Mouse (Mus musculus): Measurements from ENCODE around the gene Tbc1d24. TPM values are rescaled to one million over a fixed set of nuclear protein-coding genes. Genes with fewer than 3 reads are reported as not detected.
A peak's percentile ranks its signal among the peaks of the same experiment; 100 is the strongest.
"Not testable (repeated sequence)": the region's sequence is repeated elsewhere in the genome, so short reads cannot be mapped to it uniquely, and the experiment has no call there.

Gene Tbc1d24
- polyA plus RNA-seq, 1 experiment from 2014 or later, result 6.9 TPM

GRCm38 (mm10) chr17:24141425-24141920 is 63.9 kb downstream of the Tbc1d24 start:
- H3K4me3 ChIP-seq (replicated peaks), result peak overlapping the region; percentile 99
- H3K27me3 ChIP-seq, result no peaks in the 10 kb centered on the region
- ATAC-seq (ENCODE audit: low read depth) (peak; percentile 95), DNase-seq (peak; percentile 96)
- H3K4me2 ChIP-seq, result peak overlapping the region; percentile 83
- H3K27ac ChIP-seq, result peak overlapping the region; percentile 92
- no peaks in the 10 kb centered on the region for H3K9me3 ChIP-seq (replicated peaks)
- peak overlapping the region; percentile 97 for H3K9ac ChIP-seq
- H3K4me1 ChIP-seq (replicated peaks), result peaks cover 49% of the 10 kb centered on the region
- WGBS (ENCODE audit: insufficient replicate concordance), result under 1% methylated on average over 57 of the region's 57 CpGs
- H3K36me3 ChIP-seq, result no peaks in the 10 kb centered on the region

DNA sequence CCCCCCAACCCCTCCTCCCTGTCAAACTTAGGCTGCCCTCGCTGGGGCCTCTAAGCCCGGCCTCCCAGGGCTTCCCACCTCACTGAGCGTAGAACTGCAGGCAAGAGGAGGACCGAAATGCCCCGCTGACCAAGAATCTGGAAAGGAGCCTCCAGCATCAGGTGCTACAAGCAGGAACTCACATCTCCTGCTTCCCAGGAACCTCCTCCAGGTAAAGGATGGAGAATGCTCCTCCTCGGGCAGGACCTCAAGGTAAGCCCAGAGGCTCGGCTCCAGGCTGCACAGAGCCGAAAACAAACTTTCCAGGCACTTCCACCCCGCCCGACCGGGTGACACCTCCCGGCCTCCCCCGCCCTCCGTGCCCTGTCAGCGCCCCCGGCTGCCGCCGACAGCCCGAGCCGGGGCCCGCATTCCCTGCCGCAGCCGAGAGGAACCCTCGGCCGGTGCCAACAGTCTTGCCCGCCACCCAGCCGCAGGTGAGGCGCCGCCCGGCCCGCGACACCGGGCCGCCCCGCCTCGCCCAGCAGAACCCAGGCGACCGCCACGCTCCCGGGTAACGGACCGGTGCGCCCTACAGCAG is 64.4 kb downstream of the Tbc1d24 start:
- Histone ChIP-seq H3K4me1 (replicated peaks) (peaks cover 51% of the 10 kb centered on the region), H3K4me3 (replicated peaks) (peak overlapping the region; percentile 99), H3K9ac (peak overlapping the region; percentile 97), H3K36me3 (no peaks in the 10 kb centered on the region), H3K27me3 (no peaks in the 10 kb centered on the region), H3K27ac (peak overlapping the region; percentile 92), H3K4me2 (peak overlapping the region; percentile 83), H3K9me3 (replicated peaks) (no peaks in the 10 kb centered on the region)
- WGBS (ENCODE audit: insufficient replicate concordance), result under 1% methylated on average over 40 of the region's 43 CpGs
- ATAC-seq (ENCODE audit: low read depth), result peak; percentile 61
- DNase-seq, result peak; percentile 45

- 83% methylated on average over 4 of the region's 4 CpGs for WGBS (ENCODE audit: insufficient replicate concordance)
- H3K4me2 ChIP-seq, result peak overlapping the region; percentile 83
- no peaks in the 10 kb centered on the region for H3K27me3 ChIP-seq
- H3K9ac ChIP-seq, result peak overlapping the region; percentile 97
- no peak for DNase-seq
- H3K27ac ChIP-seq, result peak overlapping the region; percentile 92
- ATAC-seq (ENCODE audit: low read depth), result no peak
- H3K4me3 ChIP-seq (replicated peaks), result peak overlapping the region; percentile 99
- H3K9me3 ChIP-seq (replicated peaks), result no peaks in the 10 kb centered on the region
- H3K4me1 ChIP-seq (replicated peaks), result peaks cover 54% of the 10 kb centered on the region
- no peaks in the 10 kb centered on the region for H3K36me3 ChIP-seq
Measured at GRCm38 (mm10) chr17:24139968-24140367, 65.4 kb downstream of the Tbc1d24 start.

DNA sequence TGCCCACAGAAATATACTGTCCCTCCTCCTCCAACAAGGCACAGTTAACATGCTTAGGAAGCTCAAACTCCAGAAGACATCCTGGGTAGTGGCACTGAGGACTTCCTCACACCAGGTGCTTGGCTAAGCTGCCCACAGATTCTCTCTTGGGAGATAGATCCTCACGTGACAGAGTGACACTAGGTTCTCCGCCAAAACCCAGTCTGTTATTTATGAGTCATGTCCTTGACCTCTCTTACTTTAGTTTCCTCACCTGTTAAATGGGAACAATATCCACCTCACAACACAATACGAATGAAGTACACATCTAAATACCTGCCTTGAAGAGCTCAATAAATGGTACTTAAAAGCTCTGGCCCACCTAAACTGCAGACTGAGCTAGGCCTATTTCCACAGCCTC is 66.1 kb downstream of the Tbc1d24 start:
- Histone ChIP-seq H3K9me3 (replicated peaks) (no peaks in the 10 kb centered on the region), H3K27ac (no peak overlapping the region), H3K4me1 (replicated peaks) (peaks cover 61% of the 10 kb centered on the region), H3K36me3 (no peaks in the 10 kb centered on the region), H3K27me3 (no peaks in the 10 kb centered on the region), H3K4me2 (peak overlapping the region; percentile 83), H3K4me3 (replicated peaks) (no peak overlapping the region), H3K9ac (peak overlapping the region; percentile 97; the same call in 1 of the 2 replicates)
- WGBS (ENCODE audit: insufficient replicate concordance), result 75% methylated on average over 3 of the region's 3 CpGs
- DNase-seq (no peak), ATAC-seq (ENCODE audit: low read depth) (no peak)

DNA sequence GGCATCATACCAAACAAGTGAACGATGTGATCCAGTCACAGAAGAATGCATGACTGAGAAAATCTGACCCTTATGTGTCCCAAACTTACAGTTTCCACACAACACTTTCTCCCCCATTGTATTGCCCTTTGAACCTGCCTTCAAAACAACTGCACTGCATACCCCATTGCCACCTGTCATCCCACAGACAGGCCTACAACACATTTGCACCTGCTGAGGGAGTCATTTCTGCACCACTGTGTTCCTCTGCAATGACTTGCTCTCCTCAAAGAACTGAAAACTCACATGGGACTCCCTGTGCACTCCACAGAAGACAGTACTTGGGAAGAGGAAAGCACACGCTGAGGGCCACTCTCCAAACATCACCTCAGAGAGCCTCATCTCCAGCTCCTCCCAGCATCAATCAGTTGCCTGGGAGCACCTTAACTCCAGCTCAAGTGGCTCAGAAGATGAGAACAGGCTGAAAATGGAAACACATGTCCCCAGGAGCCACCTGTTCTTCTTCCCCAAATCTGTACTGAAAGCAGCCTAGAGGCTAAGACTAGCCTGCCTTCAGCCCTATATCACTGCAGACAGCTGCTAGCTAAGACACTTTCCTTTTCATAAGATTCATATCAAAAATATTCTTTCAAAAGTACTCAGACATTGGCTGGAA is 68.0 kb downstream of the Tbc1d24 start:
- WGBS (ENCODE audit: insufficient replicate concordance), result 84% methylated on average over 2 of the region's 2 CpGs
- ATAC-seq (ENCODE audit: low read depth) (no peak), DNase-seq (no peak)
- no peaks in the 10 kb centered on the region for H3K27me3 ChIP-seq
- H3K27ac ChIP-seq, result no peak overlapping the region
- H3K9me3 ChIP-seq (replicated peaks), result no peaks in the 10 kb centered on the region
- no peak overlapping the region for H3K4me3 ChIP-seq (replicated peaks)
- H3K4me2 ChIP-seq, result no peak overlapping the region
- peaks cover 63% of the 10 kb centered on the region for H3K4me1 ChIP-seq (replicated peaks)
- H3K36me3 ChIP-seq, result 0 out of 2 replicates have a peak, but pooled peaks cover 4% of the 10 kb centered on the region
- no peak overlapping the region for H3K9ac ChIP-seq

DNA sequence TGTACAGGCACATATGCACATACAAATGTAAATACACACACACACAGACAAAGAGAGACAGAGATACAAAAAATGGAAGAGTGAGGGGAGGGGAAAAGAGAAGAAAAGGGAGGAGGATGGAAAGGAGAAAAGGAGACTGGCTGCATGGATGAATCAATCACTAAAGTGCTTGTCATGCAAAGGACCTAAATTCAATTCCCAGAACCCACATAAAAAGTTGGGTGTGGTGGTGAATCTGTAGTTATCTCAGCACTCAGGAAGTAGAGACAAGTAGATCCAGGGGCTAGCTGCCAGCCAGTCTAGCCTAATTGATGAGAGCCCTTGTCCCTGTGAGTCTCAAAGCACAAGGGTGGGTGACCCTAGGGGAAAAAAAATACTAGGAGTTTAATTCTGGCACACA is 71.3 kb downstream of the Tbc1d24 start:
- Histone ChIP-seq H3K27me3 (no peaks in the 10 kb centered on the region), H3K36me3 (0 out of 2 replicates have a peak, but pooled peaks cover 4% of the 10 kb centered on the region), H3K9ac (no peak overlapping the region), H3K4me1 (replicated peaks) (peaks cover 56% of the 10 kb centered on the region), H3K27ac (no peak overlapping the region; the same call in 1 of the 2 replicates), H3K4me3 (replicated peaks) (no peak overlapping the region), H3K9me3 (replicated peaks) (no peaks in the 10 kb centered on the region), H3K4me2 (no peak overlapping the region)
- no peak for DNase-seq
- no peak for ATAC-seq (ENCODE audit: low read depth)

GRCm38 (mm10) chr17:24132919-24133318 is 72.4 kb downstream of the Tbc1d24 start:
- DNase-seq; H3K9me3 ChIP-seq (replicated peaks); ATAC-seq (ENCODE audit: low read depth); H3K9ac ChIP-seq; H3K27ac ChIP-seq; H3K4me2 ChIP-seq; H3K27me3 ChIP-seq; H3K4me3 ChIP-seq (replicated peaks); H3K36me3 ChIP-seq: not testable (repeated sequence)
- 81% methylated on average over 4 of the region's 4 CpGs for WGBS (ENCODE audit: insufficient replicate concordance)
- H3K4me1 ChIP-seq (replicated peaks), result peaks cover 45% of the 10 kb centered on the region

DNA sequence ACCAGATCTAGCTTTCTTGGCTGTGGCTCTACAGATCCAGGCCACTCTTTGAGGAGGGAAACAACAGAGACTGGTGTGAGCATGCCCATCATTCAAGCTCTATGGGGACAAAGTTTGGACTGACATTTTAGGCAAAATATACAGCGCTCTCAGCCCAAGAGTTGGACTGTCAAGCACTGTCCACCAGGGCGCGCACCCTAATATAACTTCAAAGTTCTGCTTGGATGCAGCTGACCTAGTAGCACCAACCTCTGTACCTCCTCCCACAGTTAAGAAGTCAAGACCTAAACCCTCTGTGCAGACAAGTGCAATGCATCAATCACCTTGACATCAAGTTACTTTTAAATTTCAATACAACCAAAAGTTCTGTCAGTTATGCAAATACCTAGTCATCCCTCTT is 73.8 kb downstream of the Tbc1d24 start:
- 0 out of 2 replicates have a peak, but pooled peaks cover 4% of the 10 kb centered on the region for H3K36me3 ChIP-seq
- 90% methylated on average over 3 of the region's 3 CpGs for WGBS (ENCODE audit: insufficient replicate concordance)
- H3K9ac ChIP-seq, result no peak overlapping the region
- no peaks in the 10 kb centered on the region for H3K9me3 ChIP-seq (replicated peaks)
- ATAC-seq (ENCODE audit: low read depth) (no peak), DNase-seq (no peak)
- H3K4me2 ChIP-seq, result no peak overlapping the region
- no peaks in the 10 kb centered on the region for H3K27me3 ChIP-seq
- no peak overlapping the region for H3K4me3 ChIP-seq (replicated peaks)
- H3K27ac ChIP-seq, result no peak overlapping the region
- peaks cover 36% of the 10 kb centered on the region for H3K4me1 ChIP-seq (replicated peaks)

GRCm38 (mm10) chr17:24129246-24129645 is 76.1 kb downstream of the Tbc1d24 start:
- not testable (repeated sequence) for H3K4me2 ChIP-seq; H3K4me3 ChIP-seq (replicated peaks); H3K36me3 ChIP-seq; DNase-seq; H3K27ac ChIP-seq; H3K9ac ChIP-seq; H3K27me3 ChIP-seq; ATAC-seq (ENCODE audit: low read depth); H3K9me3 ChIP-seq (replicated peaks)
- H3K4me1 ChIP-seq (replicated peaks), result peaks cover 29% of the 10 kb centered on the region
- WGBS (ENCODE audit: insufficient replicate concordance), result 80% methylated on average over 4 of the region's 4 CpGs

GRCm38 (mm10) chr17:24127592-24127991 is 77.8 kb downstream of the Tbc1d24 start:
- H3K4me3 ChIP-seq (replicated peaks), result no peak overlapping the region
- H3K9me3 ChIP-seq (replicated peaks), result no peaks in the 10 kb centered on the region
- no peak overlapping the region for H3K27ac ChIP-seq
- no peak overlapping the region for H3K9ac ChIP-seq
- WGBS (ENCODE audit: insufficient replicate concordance), result 63% methylated on average over 1 of the region's 1 CpGs
- no peaks in the 10 kb centered on the region for H3K36me3 ChIP-seq
- H3K4me2 ChIP-seq, result no peak overlapping the region
- H3K27me3 ChIP-seq, result no peaks in the 10 kb centered on the region
- ATAC-seq (ENCODE audit: low read depth) (no peak), DNase-seq (no peak)
- peaks cover 20% of the 10 kb centered on the region for H3K4me1 ChIP-seq (replicated peaks)

DNA sequence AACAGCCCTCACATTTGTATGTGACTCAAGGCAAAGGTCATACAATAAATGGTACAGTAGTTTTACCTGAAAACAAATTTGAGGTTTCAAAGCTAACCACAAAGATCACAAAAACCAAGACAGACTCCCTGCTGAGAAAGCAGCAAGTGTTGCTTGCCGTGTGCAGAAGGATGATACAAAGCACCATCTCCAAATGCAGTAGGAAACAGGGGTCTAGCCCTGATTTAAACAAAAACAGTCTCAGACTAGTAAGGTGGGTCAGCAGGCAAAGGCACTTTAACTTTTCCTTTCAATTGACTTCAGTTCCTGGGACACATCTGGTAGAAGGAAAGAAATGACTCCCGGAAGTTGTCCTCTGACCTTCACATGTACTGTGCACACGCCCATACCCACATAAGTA is 78.6 kb downstream of the Tbc1d24 start:
- H3K4me3 ChIP-seq (replicated peaks), result no peak overlapping the region
- 75% methylated on average over 3 of the region's 3 CpGs for WGBS (ENCODE audit: insufficient replicate concordance)
- ATAC-seq (ENCODE audit: low read depth), result no peak

More for the DNA sequence above, 78.6 kb downstream of the Tbc1d24 start:
- Histone ChIP-seq H3K4me1 (replicated peaks) (peaks cover 15% of the 10 kb centered on the region), H3K9me3 (replicated peaks) (no peaks in the 10 kb centered on the region), H3K36me3 (no peaks in the 10 kb centered on the region), H3K9ac (no peak overlapping the region), H3K27me3 (no peaks in the 10 kb centered on the region), H3K4me2 (no peak overlapping the region), H3K27ac (no peak overlapping the region)
- DNase-seq, result no peak
